Mouse (Mus musculus) bone marrow macrophage, adult 2 months (primary cell): Measurements from ENCODE around the gene Ccdc82.

Experiments used
- CTCF ChIP-seq: IDR thresholded peaks from 2 replicates; pipeline ENCODE4 v1.5.1; 2012; ENCODE audit warnings: low read depth, mild to moderate bottlenecking, low read length, moderate library complexity
- POLR2A ChIP-seq: IDR thresholded peaks from 2 replicates; pipeline ENCODE4 v1.6.1; 2012; ENCODE audit warnings: mild to moderate bottlenecking, low read depth, low read length, borderline replicate concordance

GRCm38 (mm10) chr9:13300041-13300441 lies 53.3 kb downstream of the Ccdc82 start:
- TF ChIP-seq CTCF: no peak
- no peak for TF ChIP-seq POLR2A
